Mouse (Mus musculus): ENCODE measurements at regions not wholly inside any gene's neighbourhood (a gene's known extent, or its start where the extent isn't known, plus 50 kb on each side); places are given as distances from the start of the nearest gene placed in this dataset.
"Not testable (repeated sequence)": the region's sequence is repeated elsewhere in the genome, so short reads cannot be mapped to it uniquely, and the experiment has no call there.

DNA sequence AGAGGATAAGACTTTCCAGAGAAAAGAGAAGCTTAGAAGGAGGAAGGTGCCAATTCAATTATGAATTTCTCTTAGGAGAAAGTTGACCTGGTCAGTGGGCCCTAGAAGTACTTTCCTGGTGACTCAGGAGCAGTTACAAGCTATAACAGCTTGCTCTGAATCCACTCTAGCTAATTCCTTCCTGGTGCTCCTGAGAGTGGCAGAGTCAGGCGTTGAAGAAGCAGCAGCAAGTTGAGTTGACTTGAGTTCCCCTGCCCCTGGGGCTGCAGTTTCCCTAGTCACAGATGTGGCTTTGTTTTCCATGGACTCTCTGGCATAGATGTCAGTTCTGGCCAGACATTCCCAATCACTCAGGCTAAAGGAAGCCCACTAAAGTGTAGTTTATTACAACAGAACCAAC is 85.9 kb downstream of the Osr1 start:
- no peak for DNase-seq

DNA sequence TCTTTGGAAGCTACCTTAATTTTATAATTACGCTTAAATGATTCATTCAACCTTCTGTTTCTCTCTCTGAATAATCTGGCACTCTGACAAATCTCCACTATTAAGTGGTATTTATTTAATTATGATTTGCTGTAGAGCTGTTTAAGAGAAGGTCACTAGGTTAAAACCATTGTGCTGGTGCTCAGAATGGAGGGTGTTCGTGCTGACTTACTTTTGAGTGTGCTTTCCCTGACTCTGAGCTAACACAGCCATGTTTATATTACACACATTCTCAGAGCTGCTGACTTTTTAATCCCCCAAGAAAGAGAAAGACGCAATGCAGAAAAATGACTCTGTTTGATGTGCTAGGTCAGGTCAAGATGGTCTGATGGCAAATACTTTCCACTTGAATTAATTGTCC is 86.4 kb downstream of the Osr1 start:
- DNase-seq = no peak

DNA sequence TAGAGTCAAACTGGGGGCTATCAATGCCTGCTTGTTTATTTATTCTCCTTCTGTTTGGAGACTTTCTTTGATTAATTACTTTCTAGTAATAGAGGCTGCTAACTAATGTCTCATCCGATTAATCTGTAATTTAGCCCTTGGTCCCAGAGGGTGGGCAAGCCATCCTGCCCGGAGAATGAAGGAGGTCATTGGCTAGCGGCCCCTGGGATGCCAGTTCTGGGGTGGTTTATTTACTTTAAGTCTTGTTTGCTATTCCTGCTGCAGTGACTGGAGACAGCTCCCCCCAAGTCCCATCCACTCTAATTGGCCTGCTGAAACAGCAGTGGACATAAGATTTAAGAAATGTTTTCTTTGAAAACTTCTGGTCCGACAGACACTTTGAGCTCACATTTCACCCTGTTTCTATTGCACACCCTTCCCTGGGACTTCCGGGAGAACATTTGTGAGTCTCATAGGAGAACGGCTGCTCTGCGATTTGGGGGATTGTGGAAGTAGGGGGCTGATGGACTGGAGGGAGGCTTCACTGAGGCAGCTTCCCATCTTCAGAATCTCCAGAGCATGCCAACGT is 87.4 kb downstream of the Osr1 start:
- no peak for DNase-seq

DNA sequence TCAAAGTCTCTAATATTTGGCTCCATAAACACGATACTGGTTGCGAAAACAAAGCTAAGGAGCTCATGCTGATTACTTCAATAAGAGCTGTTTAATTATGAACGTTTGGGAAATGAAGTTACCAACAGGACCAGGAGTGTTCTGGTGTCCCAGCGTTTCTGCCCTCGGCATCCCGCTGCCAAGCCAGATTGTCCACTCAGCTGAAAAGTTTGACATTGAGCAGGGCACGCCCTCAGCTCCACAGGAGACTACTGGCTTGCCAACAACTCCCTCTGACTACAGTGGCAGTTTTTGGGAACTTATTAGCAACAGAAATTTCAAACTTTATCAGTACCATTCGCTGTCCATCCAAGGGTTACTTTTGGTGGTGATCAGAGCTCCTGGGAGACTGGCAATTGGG is 87.9 kb downstream of the Osr1 start:
- DNase-seq = peak; percentile 3 to 6

DNA sequence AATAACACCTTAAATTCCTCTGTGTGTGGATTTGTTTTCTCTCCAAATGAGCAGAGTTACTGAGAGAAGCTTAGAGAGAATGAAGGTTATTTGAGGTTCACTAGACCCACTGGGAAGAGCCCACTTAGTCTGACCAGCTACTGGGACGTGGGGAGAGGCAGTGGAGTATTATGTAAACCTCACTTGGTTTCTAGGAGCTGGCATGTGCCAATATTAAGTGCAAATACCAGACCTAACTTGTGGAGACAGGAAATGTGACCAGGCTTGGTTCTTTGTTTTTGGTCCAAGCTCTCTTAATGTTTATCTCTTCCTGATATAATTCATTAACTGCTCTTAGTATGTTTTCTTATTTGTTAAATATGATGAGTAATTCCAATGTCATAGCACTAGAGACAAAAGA is 90.4 kb downstream of the Osr1 start:
- DNase-seq = no peak

DNA sequence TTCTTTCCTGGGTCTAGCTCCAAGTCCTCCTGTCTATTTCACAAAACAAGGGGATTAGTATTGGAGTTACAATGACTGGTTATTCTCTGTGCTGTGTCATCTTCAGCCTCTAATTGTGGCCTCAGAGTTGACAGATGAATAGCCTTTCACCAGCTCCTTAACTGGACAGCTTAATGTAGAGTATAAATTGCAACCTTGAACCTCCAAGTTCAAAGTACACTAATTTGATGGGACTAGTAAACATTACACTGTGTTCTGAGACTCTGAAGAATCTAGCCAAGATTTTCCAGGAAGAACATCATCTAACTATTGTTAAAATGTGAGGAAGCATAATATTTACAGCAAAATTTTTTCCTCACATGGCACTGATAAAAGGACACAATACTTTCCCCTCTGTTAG is 118.9 kb downstream of the Osr1 start:
- DNase-seq = no peak

DNA sequence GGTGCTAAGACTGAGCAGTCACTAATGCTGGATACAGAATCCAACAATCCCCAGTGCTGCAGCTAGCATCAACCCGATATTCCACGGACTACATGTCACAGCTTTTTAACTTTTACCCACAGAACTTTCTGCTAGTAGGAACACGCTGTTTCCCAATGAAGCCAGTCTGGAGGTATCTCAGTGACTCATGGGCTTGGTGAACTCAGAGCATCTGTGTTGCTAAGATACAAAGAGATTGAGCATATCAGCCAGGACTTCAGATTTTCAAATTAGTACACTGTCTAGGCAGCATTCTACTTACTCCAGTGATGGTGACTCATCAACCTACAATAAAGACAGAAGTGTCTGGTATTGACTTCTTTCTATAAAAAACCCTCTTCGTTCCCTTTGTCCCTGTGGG is 119.6 kb downstream of the Osr1 start:
- DNase-seq = no peak

DNA sequence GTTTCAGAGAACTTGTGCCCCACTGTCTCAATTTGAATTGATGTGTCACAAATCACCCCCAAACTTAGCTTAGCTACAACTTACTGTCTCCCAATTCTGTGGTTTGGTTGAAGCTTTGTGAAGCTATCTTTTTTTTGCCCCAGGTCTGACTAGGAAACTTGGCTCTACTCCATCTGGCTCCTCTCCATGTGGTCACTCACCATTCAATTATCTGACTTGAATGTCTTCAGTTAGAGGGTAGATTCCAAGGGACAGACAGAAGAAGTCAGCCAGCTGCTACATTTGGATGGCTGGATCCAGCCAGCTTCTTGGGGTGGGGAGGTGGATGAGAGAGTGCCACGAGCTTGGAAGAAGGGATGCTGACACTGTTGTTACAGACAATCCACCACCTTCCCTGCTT is 163.0 kb downstream of the Osr1 start:
- DNase-seq = no peak

DNA sequence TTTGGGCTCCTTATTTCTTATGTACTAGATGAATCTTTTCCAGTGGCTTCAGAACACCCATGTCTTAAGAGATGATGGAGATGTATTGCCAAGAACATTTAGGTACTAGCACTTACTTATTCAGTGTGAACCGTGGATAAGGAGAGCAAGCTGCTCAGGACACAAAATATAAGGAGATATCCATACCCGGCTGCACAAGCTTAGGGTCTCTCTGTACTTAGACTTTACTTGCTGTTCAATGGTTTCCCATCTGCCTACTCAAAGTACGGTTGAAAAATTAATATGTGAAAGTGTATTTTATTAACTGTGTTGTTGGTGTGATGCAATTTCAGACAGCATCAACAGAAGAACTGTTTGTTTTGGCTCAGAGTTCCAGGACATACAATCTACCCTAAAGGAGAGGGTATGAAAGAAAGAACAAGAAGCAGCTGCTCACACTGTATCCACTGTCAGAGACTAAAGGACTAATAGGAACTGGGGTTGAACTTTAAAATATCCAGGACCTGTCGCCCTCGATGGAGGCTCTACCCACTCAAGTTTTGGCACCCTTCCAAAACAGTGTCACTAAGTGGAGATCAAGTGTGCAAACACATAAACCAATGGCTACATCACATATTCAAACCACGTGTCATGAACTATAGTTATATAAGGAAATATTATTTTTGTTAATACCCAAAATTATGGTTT is 174.9 kb downstream of the Osr1 start:
- no peak for DNase-seq

DNA sequence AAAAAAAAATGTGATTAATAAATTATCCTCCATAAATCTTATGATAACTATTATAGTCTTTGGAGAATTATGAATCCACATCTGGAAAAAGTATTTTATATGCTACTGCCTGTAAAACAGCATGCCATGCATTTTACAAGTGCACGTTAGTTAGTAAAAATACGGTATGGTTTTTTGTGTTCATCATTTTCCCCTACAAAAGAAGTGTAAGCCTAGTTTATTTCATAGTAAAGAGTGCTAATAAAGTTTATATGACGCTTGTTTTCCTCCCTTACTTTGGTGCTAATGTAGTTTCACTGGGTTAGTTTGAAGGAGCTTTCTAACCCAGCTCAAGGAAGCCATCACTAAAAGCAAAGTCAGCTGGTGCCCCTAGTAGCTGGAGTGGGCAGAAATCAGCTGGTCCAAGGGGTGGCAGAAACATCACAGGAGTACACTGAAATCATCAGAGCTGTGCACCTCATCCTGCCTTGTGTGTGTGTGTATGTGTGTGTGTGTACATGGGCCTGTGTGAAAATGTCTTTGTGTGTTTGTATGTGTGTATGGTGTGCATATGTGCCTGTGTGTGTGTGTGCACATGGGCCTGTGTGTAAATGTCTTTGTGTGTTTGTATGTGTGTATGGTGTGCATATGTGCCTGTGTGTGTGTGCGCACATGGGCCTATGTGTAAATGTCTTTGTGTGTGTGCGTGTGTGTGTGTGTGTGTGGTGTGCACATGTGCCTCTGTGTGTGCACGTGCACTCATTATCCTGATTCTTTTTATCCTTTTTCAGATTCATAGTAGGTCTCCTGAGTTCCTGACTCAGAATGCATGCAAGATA is 181.6 kb downstream of the Osr1 start:
- DNase-seq = no peak

DNA sequence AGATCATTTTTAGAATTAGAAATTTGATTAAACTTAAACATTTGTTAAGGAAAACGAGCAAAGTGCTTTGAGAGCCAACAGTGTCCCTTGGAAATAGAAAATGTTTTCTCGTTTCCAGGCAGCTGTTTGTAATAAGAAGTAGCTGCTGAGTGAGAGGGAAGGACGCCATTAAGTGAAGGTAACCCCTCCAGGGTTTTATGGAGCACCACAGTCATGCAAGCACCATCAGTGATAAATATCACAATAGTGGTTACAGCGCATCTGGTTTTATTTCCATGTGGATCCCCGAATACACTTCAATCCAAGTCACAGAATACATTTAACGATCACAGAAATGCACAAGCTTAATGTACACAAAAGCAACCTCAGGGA is 182.1 kb downstream of the Osr1 start:
- no peak for DNase-seq

DNA sequence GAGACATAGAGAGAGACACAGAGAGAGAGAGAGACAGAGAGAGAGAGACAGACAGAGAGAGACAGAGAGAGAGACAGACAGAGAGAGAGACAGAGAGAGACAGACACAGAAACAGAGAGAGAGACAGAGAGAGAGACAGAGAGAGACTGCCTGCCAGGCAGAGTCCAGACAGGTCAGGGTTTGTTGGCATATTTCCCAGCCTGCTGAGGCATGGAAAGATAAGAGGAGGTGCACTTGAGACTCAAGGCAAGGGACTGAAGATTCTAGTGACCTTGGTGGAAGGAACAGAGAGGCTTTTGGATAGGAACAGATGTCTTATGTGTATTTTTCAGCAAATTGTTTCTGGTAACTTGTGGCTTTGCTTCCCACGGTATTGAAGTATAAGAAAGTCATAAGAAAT is 186.5 kb downstream of the Osr1 start:
- DNase-seq = no peak

DNA sequence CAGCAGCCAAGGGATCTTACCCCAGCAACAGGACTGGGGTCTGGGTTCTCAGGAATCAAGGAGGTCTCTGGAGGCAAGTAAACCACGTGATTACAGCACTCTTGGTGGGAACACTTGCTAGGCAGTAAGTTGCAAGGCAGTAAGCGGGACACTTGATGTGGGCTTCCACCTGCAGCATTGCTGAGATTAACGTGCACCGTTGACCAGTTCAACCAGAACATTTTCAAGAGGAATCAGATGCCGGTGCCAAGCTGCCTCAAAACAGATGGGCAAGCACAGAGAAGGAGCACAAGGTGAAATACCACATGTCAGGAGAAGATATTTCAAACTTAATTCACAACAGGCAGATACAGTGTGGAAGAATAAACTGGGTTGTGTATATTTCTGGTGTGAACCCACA is 190.9 kb downstream of the Osr1 start:
- no peak for DNase-seq

DNA sequence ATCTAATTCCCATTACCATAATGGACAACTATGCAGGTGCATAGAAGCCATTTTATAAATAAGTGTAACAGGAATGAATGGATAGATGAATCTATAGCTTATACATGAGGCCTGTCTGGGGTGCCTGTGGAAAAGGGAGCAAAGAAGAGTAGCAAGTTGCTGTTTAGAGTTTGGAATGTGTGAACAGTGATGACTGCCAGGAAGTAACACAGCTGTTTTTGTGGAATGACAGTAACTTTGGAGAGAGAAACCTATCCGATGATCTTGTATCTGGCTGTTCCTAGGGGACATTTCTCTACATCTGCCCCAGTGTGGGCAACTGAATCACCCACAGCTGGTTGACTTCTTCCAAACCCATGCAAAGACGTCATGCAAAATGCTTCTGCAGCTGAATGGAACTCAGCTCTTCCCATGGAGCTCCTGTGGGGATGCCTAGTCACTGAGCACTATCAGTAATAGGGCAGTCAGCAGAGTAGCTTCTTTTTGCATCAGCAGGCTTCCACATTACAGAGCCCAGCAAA is 192.4 kb downstream of the Osr1 start:
- not testable (repeated sequence) for DNase-seq

DNA sequence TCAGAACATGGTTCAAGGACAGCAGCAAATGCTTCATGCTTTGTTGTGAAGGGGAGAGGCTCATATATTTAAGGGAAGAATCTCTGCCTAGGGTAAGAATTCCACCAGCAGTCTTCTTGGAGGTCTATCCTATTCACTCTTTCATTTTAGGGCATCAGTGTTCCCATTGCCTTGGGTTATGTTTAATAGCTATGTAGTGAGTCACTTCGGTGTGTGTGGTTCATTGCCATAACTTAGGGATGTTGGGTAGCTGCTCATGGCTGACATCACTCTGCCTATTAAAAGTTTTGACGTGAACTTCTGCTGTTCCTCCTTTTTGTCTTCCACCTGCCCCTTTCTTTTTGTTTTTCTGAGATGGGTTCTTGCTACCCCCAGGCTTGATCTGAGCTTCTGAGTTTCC is 192.9 kb downstream of the Osr1 start:
- no peak for DNase-seq

DNA sequence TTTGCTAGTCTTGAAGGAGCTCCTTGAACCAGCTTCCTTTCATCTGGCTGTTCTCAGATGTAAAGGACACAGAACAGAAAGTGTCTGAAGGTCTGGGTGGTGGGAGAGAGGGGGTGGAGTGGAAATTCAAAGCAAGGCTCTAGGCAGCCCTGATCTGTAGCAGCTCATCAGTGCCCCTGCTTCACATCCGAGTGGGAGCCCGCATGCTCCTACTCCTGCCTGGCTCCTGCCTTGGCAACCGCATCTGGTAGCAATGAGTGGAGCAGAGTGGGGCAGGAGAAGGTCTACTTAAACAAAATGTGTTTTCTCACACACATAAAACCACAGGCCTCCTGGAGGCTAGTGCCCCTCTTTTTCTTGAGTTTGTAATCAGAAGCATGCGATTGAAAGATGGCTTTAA is 201.0 kb downstream of the Osr1 start:
- DNase-seq = no peak

DNA sequence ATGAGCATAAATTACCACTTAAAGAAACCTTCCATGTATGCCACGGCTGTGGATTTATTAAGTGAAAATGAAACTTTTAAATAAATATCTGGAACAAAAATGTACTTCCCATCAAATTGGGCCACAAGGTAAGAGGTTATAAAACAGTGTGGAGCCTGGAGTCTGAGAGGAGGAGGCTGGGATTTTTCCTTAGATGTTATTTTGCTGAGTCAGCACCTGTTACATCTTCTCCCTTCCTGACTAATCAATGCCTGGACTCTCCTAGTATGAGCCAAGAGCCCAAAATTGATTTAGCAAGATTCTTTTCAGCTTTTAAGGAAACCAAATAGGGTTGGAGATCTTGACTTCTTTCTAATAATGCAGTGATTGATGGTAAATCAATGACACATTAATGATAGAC is 203.0 kb downstream of the Osr1 start:
- no peak for DNase-seq

DNA sequence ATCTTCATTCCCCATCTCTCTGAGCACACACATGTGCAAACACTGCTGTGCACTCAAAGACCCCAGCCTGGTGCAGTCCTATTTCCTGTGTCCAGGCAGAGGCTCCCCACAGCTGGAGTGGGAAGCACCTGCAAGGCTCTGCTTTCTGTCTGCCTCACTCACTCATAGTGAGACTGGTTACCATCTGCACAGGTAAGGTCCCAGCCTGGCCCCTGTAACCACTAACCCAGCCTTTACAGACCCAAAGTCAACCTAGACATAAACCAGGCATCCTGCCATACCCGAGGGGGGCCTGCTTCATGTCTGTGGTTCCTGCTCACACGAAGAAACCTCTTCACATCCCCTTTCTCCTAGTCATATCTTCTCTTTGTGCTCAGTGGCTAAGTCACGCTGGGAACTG is 232.4 kb downstream of the Osr1 start:
- DNase-seq = no peak

DNA sequence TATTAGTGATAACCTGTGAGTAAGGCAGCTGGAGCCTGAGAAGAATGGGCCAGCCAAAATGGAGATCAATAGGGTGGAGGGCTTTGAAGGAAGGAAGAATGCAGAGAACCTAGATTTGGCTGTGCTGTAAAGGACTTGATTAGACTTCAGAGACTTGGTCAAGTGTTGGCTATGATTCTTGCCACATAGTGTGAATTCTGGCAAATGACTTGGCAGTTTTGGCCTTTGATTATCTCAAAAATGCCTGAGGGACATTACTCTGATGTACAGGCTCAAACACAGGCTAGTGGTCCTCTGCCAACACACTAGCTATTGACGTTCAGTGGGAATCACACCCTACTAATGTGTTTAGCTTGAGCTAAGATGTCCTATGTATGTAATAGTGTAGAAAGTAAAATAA is 237.5 kb downstream of the Osr1 start:
- DNase-seq = no peak

DNA sequence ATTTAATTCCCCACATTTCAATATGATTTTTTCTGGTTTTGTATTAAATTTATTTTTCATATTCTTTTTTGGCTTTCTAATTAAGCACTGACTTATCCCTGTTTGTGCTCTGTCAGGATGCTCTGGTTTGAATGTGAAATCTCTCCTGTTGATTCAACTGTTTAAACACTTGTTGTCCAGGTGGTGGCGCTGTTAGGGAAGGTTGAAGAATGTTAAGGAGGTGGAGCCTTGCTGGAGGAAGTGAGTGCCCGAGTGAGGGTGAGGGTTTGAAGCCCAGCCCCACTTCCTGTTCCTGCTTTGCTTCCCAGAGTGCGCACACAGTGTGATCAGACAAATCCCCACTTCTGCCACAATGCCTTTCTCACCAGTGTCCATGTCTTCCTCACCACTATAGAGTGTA is 263.4 kb downstream of the Osr1 start:
- no peak for DNase-seq

DNA sequence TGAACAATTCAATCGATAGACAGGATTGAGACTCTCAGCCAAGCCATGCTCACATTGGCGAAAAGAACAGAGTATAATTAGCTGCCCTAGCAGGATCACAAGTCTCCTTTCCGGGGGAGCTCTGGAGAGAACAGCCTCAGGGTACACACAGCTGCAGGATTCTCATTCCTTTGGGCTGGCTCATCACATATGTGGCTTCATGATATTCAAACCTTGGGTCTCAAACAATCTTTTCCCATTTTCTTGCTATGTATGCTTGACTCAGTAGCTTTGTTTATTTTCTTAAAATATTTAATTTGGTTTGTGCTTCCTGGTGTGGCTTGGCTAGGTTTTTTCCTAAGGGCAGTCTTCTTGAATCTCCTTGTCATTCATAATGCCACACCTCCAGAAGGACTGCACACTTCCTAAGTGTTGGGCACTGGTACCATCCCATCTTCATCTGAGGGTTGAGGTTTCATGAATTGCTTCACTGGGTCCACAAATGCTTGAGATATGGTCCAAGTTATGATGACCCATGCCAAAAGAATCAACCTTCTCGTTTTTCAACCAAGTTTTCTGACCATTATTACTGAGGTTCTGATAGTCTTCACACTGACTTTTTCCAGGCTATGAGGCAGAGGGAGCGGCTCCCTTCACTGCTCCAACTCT is 269.4 kb downstream of the Osr1 start:
- DNase-seq = no peak

DNA sequence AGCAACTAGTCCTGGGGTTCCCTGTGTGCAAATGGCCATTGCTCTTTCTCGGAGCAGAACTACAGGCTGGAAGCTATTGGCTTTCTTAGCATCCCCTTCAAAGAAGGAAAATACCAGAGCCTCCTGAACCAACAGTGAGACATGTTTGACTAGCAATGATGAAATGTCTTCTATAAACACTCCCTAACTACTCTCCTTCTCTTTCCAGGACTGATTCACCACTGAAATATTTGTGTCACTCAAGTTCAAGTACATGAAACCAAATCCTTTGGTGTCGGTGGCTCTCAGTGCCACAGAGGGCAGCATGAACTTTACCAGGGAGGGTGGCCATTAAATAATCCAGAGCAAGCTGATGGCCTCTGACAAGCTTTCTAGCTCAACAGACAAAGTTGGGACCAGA is 270.0 kb downstream of the Osr1 start:
- DNase-seq = no peak

DNA sequence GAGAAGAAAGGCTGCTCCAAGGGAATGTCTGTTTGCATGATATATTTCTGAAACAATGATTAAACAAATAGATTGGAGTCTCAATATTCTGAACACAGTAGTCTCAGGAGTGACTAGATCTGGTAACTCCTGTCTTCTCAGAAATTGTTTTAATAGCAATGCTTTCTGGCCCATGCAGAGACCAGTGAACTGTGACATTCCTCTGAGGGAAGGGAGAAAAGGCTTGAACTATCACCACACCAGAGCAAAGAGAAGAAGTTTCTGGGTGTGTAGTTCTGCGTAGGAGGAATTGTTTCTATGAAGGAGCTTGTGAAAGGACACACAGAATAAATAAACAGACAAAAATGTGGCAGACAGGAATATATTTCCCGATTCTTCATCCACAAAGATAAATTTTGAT is 277.1 kb downstream of the Osr1 start:
- DNase-seq = no peak

Data from cerebellum, postnatal 36 days (tissue).